Comparison of ENCODE assay signal across 27 mouse cellular contexts in genomic region chr16:57117562-57117961, GRCm38 (mm10). TPM values are rescaled to one million over a fixed set of nuclear protein-coding genes. Genes with fewer than 3 reads are reported as not detected.
DNase-seq lines count a peak whose midpoint lies in the region; ATAC-seq and TF ChIP-seq lines count a peak whose summit lies in the region.
"Had no signal": no experiment of that assay in that cellular context is flagged by ENCODE, and none has a peak within 500 bp of the region (broad histone marks: within the 10 kb centered on the region; RNA-seq: fewer than 3 reads in every experiment).

No protein-coding gene starts in this region.

- H3K4me3 ChIP-seq in CH12.LX (replicated peaks in 1 of 3; ENCODE audit: low read depth in 2 of 3, low read length in 2 of 3, poor library complexity in 1 of 3) (no peak overlapping the region), MEL (ENCODE audit: control insufficient read depth in 1 of 2, insufficient read depth in 1 of 2, low read depth in 2 of 2, low read length in 2 of 2) (peak overlapping the region in 1 of 2 experiments; percentile 43; a peak in 1 of 4 replicates)
- no peak overlapping the region for H3K4me3 ChIP-seq in midbrain, embryonic 10.5 days

- TF ChIP-seq POLR2A in CH12.LX (IDR thresholded peaks at IDR 0.05; ENCODE audit: low read depth, low read length), result no peak
- no peak for TF ChIP-seq POLR2A in MEL (IDR thresholded peaks at IDR 0.05; ENCODE audit: control insufficient read depth in 1 of 2, insufficient read depth in 1 of 2, low read depth in 1 of 2, low read length in 2 of 2, poor library complexity in 1 of 2)
- TF ChIP-seq POLR2A in brain, embryonic 14.5 days (IDR thresholded peaks at IDR 0.05; ENCODE audit: borderline replicate concordance, extremely low read depth, insufficient read depth, insufficient read length, poor library complexity, severe bottlenecking), result no peak

- H3K79me2 ChIP-seq in CH12.LX (replicated peaks; ENCODE audit: control insufficient read depth, extremely low read depth, insufficient read depth, poor library complexity, severe bottlenecking) (peaks cover 10% of the 10 kb centered on the region), MEL (ENCODE audit: control insufficient read depth, insufficient read depth, low read length, poor library complexity) (peaks cover 12% of the 10 kb centered on the region)

- in situ Hi-C loops in CH12.LX (cut with MboI; ENCODE audit: low pct_ligation_motif_present, low pct_unique_long_range_greater_than_20kb, low sequenced_read_pairs), result loop anchor here (25.0 kb wide), 1 partner anchor 270 kb away; no protein-coding TSS in a partner anchor

- DNase-seq in CH12.LX (ENCODE audit: extremely low read depth) (no peak), MEL (ENCODE audit: low read depth, low spot score) (peak; percentile 65)
- DNase-seq in brain, adult 2 months (ENCODE audit: low read depth, low spot score), result peak; percentile 53
- peak; percentile 12 for DNase-seq in brain, embryonic 14.5 days (ENCODE audit: low read depth)
- DNase-seq in layer of hippocampus, postnatal 25 days (ENCODE audit: extremely low spot score in 1 of 2, low spot score in 1 of 2), result no peak
- DNase-seq in lung, adult 18-20 months, result no peak
- no peak for DNase-seq in midbrain, embryonic 10.5 days (ENCODE audit: low spot score)
- DNase-seq: adrenal gland, adult 2 months; adrenal gland, adult 8-10 months; adrenal gland, postnatal 10 days; adrenal gland, postnatal 14 days; adrenal gland, postnatal 25 days; adrenal gland, postnatal 36 days; B cell, adult 2 months; cerebellum, adult 11 months; cerebellum, adult 11-12 months; cerebellum, adult 18-20 months; cerebellum, adult 2 months; cerebellum, adult 8-10 months; cerebellum, adult 9-10 months had no signal

- peaks cover 2 to 5% of the 10 kb centered on the region in 2 experiments; a peak in 3 of 4 replicates for H3K4me1 ChIP-seq in CH12.LX (ENCODE audit: control insufficient read depth in 1 of 2, insufficient read depth in 2 of 2)
- H3K4me1 ChIP-seq in MEL (ENCODE audit: control insufficient read depth in 1 of 2, insufficient read depth in 2 of 2, low read length in 2 of 2), result peaks cover 0 to 13% of the 10 kb centered on the region in 2 experiments; a peak in 2 of 4 replicates
- peaks cover 4% of the 10 kb centered on the region for H3K4me1 ChIP-seq in midbrain, embryonic 10.5 days

- WGBS in midbrain, embryonic 10.5 days, result 86% methylated on average over 2 of the region's 2 CpGs

- no peak for TF ChIP-seq RAD21 in CH12.LX (IDR thresholded peaks at IDR 0.05; ENCODE audit: low read depth, low read length)
- no peak for TF ChIP-seq RAD21 in MEL (IDR thresholded peaks at IDR 0.05; ENCODE audit: low read depth, low read length)

- H3K27me3 ChIP-seq in CH12.LX (replicated peaks) (peaks cover 18% of the 10 kb centered on the region), MEL (ENCODE audit: control insufficient read depth in 1 of 2, insufficient read depth in 2 of 2, low read length in 2 of 2) (peaks cover 2 to 12% of the 10 kb centered on the region in 2 experiments)
- H3K27me3 ChIP-seq in midbrain, embryonic 10.5 days (ENCODE audit: low read depth, poor library complexity, severe bottlenecking), result no peaks in the 10 kb centered on the region

- H3K9ac ChIP-seq in CH12.LX (ENCODE audit: insufficient read depth, low read depth) (no peak overlapping the region), MEL (ENCODE audit: control insufficient read depth, low read depth, low read length, poor library complexity, severe bottlenecking) (no peak overlapping the region)

- H3K36me3 ChIP-seq in CH12.LX (replicated peaks in 1 of 2; ENCODE audit: control insufficient read depth in 1 of 2, insufficient read depth in 1 of 2, low read length in 1 of 2) (no peaks in the 10 kb centered on the region), MEL (ENCODE audit: control insufficient read depth in 1 of 2, insufficient read depth in 2 of 2, low read length in 2 of 2) (peaks cover 0 to 15% of the 10 kb centered on the region in 2 experiments; a peak in 2 of 4 replicates)
- no peaks in the 10 kb centered on the region for H3K36me3 ChIP-seq in midbrain, embryonic 10.5 days
- H3K36me3 ChIP-seq: G1E had no signal

- dilution Hi-C loops in CH12.LX (cut with MboI; ENCODE audit: extremely low pct_ligation_motif_present, extremely low pct_unique_long_range_greater_than_20kb, low sequenced_read_pairs), result no loop called here

- 0 out of 2 replicates have a peak overlapping the region, but pooled peaks have one; percentile 9 for H3K4me2 ChIP-seq in CH12.LX (ENCODE audit: insufficient read depth, low read depth, poor library complexity, severe bottlenecking)

- no peak overlapping the region for H3K27ac ChIP-seq in CH12.LX (ENCODE audit: insufficient read depth, low read depth)
- no peak overlapping the region for H3K27ac ChIP-seq in MEL (ENCODE audit: control insufficient read depth, low read depth, low read length)
- no peak overlapping the region for H3K27ac ChIP-seq in midbrain, embryonic 10.5 days (replicated peaks)

- H3K9me3 ChIP-seq in CH12.LX (replicated peaks; ENCODE audit: low read length), result no peaks in the 10 kb centered on the region
- H3K9me3 ChIP-seq in MEL (replicated peaks; ENCODE audit: insufficient read depth, low read length), result no peaks in the 10 kb centered on the region
- H3K9me3 ChIP-seq in midbrain, embryonic 10.5 days (replicated peaks), result no peaks in the 10 kb centered on the region
- H3K9me3 ChIP-seq: G1E had no signal

- ATAC-seq in erythroblast, adult 5-6 weeks (replicated peaks; ENCODE audit: low FRiP score, poor library complexity, severe bottlenecking), result no peak
- ATAC-seq: activated CD4-positive, CD25-positive, alpha-beta regulatory T cell, adult 4 months; CD4-positive, CD25-positive, alpha-beta regulatory T cell, adult 4 months; Patski had no signal

- TF ChIP-seq EP300 in CH12.LX (IDR thresholded peaks at IDR 0.05; ENCODE audit: low read length), result no peak
- peak; percentile 54 to 60; a peak in 3 of 4 replicates for TF ChIP-seq EP300 in MEL (IDR thresholded peaks at IDR 0.05; ENCODE audit: low read depth in 1 of 2, low read length in 2 of 2)

- TF ChIP-seq CTCF in CH12.LX (conservative IDR thresholded peaks at IDR 0.05 in 1 of 2, IDR thresholded peaks at IDR 0.05 in 1 of 2; ENCODE audit: low read depth in 2 of 2, low read length in 2 of 2) (no peak), MEL (IDR thresholded peaks at IDR 0.05 in 2 of 3, conservative IDR thresholded peaks at IDR 0.05 in 1 of 3; ENCODE audit: control insufficient read depth in 1 of 3, insufficient read depth in 1 of 3, low read depth in 2 of 3, low read length in 3 of 3, poor library complexity in 1 of 3, severe bottlenecking in 1 of 3) (no peak)
- no peak for TF ChIP-seq CTCF in brain, embryonic 14.5 days (IDR thresholded peaks at IDR 0.05; ENCODE audit: borderline replicate concordance, extremely low read depth, insufficient read depth, insufficient read length)

TF ChIP-seq in CH12.LX, 34 proteins besides CTCF, POLR2A, EP300 and RAD21 (continues in another document):
- TF ChIP-seq MAZ (IDR thresholded peaks at IDR 0.05; ENCODE audit: low read depth, low read length) (no peak), BHLHE40 (IDR thresholded peaks at IDR 0.05; ENCODE audit: low read depth, low read length) (no peak), NRF1 (IDR thresholded peaks at IDR 0.05; ENCODE audit: low read depth, low read length) (no peak)

TF ChIP-seq in MEL, 35 proteins besides CTCF, POLR2A, EP300 and RAD21 (continues in another document):
- TF ChIP-seq GABPA (IDR thresholded peaks at IDR 0.05; ENCODE audit: low read depth, low read length) (no peak), ZNF384 (IDR thresholded peaks at IDR 0.05; ENCODE audit: low read depth, low read length) (no peak), ZMIZ1 (IDR thresholded peaks at IDR 0.05; ENCODE audit: low read depth, low read length) (no peak), ZC3H11A (IDR thresholded peaks at IDR 0.05; ENCODE audit: low read depth, low read length) (no peak)

RNA-seq across cellular contexts. Expression of gene Tomm70a, which starts 3.9 kb away (rescaled TPM):
- 112 and 127 TPM in 2 replicates for total RNA-seq in CH12.LX (2012; rRNA removed)
- 194 and 216 TPM in 2 replicates for total RNA-seq in CH12.LX (2014; rRNA removed)
- 129 TPM in 2 replicates for polyA plus RNA-seq in CH12.LX (2012; ENCODE audit: insufficient read length, low read depth)
- total RNA-seq in MEL (2012; rRNA removed), result 123 and 124 TPM in 2 replicates
- 100 to 1,000 TPM in 1 of 2 experiments, 10 to 100 TPM in 1; 97.4 to 162 TPM for polyA plus RNA-seq in MEL (2012; ENCODE audit: insufficient read depth in 1 of 2, insufficient read length in 2 of 2, low read depth in 1 of 2, low replicate concordance in 2 of 2, missing spikeins in 1 of 2)
- 41.7 and 53.8 TPM in 2 replicates for polyA plus RNA-seq in brain, embryonic 14.5 days (2012; rRNA removed)
- total RNA-seq in erythroblast, adult 5-6 weeks (2015; ENCODE audit: low replicate concordance), result 19.4 and 26.3 TPM in 2 replicates
- 13.0 and 15.6 TPM in 2 replicates for total RNA-seq in erythroblast, adult 5-6 weeks (2017; ENCODE audit: low replicate concordance)
- 100 to 1,000 TPM in 1 of 2 experiments, 10 to 100 TPM in 1; 98.8 to 104 TPM for total RNA-seq in layer of hippocampus, postnatal 25 days (2021)
- 47.8 and 51.0 TPM in 2 replicates for polyA plus RNA-seq in midbrain, embryonic 10.5 days (2016; fragmentation: Nextera tagmentation; extraction: Ambion mirVana)

RNA-seq across cellular contexts. Expression of gene Tmem45a2, which starts 46.4 kb away (rescaled TPM):
- total RNA-seq in CH12.LX (2012; rRNA removed) (not detected in 2 replicates), CH12.LX (2014; rRNA removed) (not detected in 2 replicates), MEL (2012; rRNA removed) (not detected in 2 replicates)
- polyA plus RNA-seq in CH12.LX (2012; ENCODE audit: insufficient read length, low read depth) (not detected in 2 replicates), MEL (2012; ENCODE audit: insufficient read depth in 1 of 2, insufficient read length in 2 of 2, low read depth in 1 of 2, low replicate concordance in 2 of 2, missing spikeins in 1 of 2) (under 1 TPM in 1 of 2 experiments, not detected in 1; 0.04 TPM)
- not detected in 2 replicates for polyA plus RNA-seq in brain, embryonic 14.5 days (2012; rRNA removed)
- 0.63 and 2.9 TPM in 2 replicates for total RNA-seq in erythroblast, adult 5-6 weeks (2015; ENCODE audit: low replicate concordance)
- 3.2 TPM in 1 of 2 replicates, not detected in the other for total RNA-seq in erythroblast, adult 5-6 weeks (2017; ENCODE audit: low replicate concordance)
- total RNA-seq in layer of hippocampus, postnatal 25 days (2021), result not detected
- polyA plus RNA-seq in midbrain, embryonic 10.5 days (2016; fragmentation: Nextera tagmentation; extraction: Ambion mirVana), result not detected in 2 replicates
- total RNA-seq: adrenal gland, adult 18-20 months; adrenal gland, adult 2 months; adrenal gland, adult 8-10 months; adrenal gland, postnatal 10 days; adrenal gland, postnatal 25 days; adrenal gland, postnatal 36 days had no signal
- polyA plus RNA-seq: adrenal gland, adult 2 months; C2C12; CD4-positive, CD25-positive, alpha-beta regulatory T cell, adult 4 months; G1E; Patski had no signal

RNA-seq across cellular contexts. Expression of gene Nit2, which starts 49.6 kb away (rescaled TPM):
- total RNA-seq in CH12.LX (2012; rRNA removed), result 59.4 and 60.1 TPM in 2 replicates
- 90.9 and 93.3 TPM in 2 replicates for total RNA-seq in CH12.LX (2014; rRNA removed)
- polyA plus RNA-seq in CH12.LX (2012; ENCODE audit: insufficient read length, low read depth), result 71.8 and 84.4 TPM in 2 replicates
- total RNA-seq in MEL (2012; rRNA removed), result 32.2 and 33.6 TPM in 2 replicates
- polyA plus RNA-seq in MEL (2012; ENCODE audit: insufficient read depth in 1 of 2, insufficient read length in 2 of 2, low read depth in 1 of 2, low replicate concordance in 2 of 2, missing spikeins in 1 of 2), result 10 to 100 TPM in 1 of 2 experiments, not detected in 1; 38.9 TPM
- polyA plus RNA-seq in brain, embryonic 14.5 days (2012; rRNA removed), result 20.9 and 23.8 TPM in 2 replicates
- 0.77 and 9.0 TPM in 2 replicates for total RNA-seq in erythroblast, adult 5-6 weeks (2015; ENCODE audit: low replicate concordance)
- 3.2 and 11.7 TPM in 2 replicates for total RNA-seq in erythroblast, adult 5-6 weeks (2017; ENCODE audit: low replicate concordance)
- 10 to 100 TPM; 15.5 to 17.0 TPM for total RNA-seq in layer of hippocampus, postnatal 25 days (2021)
- polyA plus RNA-seq in midbrain, embryonic 10.5 days (2016; fragmentation: Nextera tagmentation; extraction: Ambion mirVana), result 53.1 and 54.4 TPM in 2 replicates

Comparison
In these comparisons a context has a peak if more than half of its experiments do, and no peak if none do; other contexts are left out.
1. DNase-seq: peak in MEL (single experiment), brain, adult 2 months (single experiment) and brain, embryonic 14.5 days (single experiment); none in CH12.LX (single experiment), layer of hippocampus, postnatal 25 days (0 of 2), lung, adult 18-20 months (0 of 2) and midbrain, embryonic 10.5 days (single experiment).
2. Of the 35 proteins assayed by ChIP-seq in both MEL and CH12.LX: peak only in MEL: EP300, MXI1 and TCF12; only in CH12.LX: none; in both: none; in neither: 32.